Mouse (Mus musculus): ENCODE results near the gene Angptl2.

Gene Angptl2

DNA sequence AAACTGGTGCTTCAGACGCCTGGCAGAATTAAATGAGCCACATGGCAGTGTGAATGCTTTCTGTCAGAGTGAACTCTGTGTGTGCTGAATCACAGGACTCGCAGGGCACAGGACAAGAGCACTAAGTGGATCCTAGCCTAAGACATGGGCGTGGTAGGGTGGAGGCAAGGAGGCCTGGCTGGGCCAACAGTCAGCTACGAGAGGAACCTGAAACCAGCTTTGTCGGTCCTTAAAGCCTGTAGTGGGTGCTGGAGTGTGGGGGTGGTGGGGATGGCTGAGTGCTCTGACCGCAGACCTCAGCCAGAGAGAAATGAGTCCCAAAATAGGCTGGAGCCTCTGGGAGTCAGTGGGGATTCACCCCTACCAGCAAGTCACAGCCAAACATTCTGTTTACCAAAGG is 12.6 kb upstream of the Angptl2 start:
- no peak for DNase-seq

GRCm38 (mm10) chr2:33204980-33205379 is 10.9 kb upstream of the Angptl2 start:
- no peak for DNase-seq

DNA sequence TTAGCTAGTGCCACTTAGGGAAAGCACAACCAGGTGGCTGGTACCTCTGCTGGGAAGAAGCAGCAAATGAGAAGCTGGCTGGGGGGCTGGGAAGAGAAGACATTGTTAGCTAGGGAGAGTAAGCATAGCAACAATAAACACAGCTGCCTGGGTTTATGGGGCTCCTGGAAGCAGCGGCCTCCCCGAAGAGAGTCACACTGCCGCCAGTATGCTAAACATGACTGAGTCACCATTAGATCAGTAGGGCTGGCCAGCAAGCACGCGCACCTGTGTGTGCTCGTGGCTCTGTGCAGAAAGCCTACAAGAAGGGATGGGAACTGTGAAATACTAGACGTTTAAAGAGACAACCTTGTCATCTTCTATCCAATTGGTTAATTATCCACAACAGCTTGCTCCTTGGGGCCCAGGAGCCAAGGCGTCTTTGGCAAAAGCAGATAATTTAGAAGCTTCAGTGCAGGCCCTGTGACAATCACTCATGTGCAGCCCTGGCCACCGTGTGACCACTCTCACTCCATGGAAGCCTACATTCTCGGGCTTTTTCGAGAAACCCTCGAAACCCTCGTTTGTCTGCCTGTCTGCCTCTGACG is 9.8 kb upstream of the Angptl2 start:
- peak; percentile 36 to 41 for DNase-seq

- peak in 1 of 2 experiments; percentile 19 for DNase-seq
These were observed 8.8 kb upstream of the Angptl2 start for GRCm38 (mm10) chr2:33207069-33207468.

GRCm38 (mm10) chr2:33208134-33208533 is 7.7 kb upstream of the Angptl2 start:
- DNase-seq: no peak

GRCm38 (mm10) chr2:33210841-33211240 is 5.0 kb upstream of the Angptl2 start:
- peak; percentile 32 to 35 for DNase-seq

DNA sequence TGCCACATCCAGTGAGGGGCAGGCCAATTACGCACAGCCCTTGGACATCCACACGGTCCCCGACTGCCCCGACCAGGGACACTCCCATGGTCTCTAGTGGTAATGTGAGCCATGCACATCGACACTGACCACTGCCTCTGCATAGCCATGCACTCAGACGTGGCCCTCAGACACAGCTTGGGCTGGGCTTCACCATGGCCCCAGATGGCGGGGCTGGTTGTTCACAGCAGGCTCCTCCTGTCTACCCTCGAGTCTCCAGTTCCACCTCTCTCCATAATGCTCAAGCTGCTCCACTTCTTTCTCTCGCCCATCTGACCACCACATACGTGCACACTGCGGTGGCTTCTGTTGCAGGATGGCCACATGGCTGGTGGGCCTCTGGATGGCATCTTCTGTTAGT is 4.6 kb upstream of the Angptl2 start:
- DNase-seq: peak; percentile 61 to 68

DNA sequence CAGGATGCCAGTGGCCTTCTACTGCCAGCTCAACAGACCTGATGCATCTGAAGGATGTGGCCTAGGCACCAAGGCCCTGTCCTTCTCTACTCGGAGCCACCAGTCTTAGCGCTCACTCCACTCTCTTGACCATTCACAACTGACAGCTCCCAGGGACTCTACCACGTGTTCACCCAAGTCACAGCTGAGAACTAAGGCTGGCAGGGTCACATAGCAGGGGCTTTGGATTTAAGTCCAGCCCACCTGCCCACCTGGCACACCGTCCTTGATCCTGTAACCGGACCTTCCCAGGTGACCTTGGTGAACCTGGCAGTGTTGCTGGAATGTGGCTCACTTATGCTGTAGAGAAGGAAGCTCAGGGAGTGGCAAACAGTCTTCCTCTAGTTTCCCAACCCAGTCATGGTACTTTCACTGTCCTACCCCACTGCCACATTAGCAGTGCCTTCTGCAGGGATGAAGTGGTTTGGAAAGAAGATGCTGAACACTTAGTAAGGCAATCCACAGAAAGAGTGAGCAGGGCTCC is 631 bp upstream of the Angptl2 start:
- no peak for DNase-seq

- DNase-seq: no peak
These were observed 966 bp downstream of the Angptl2 start for GRCm38 (mm10) chr2:33216645-33217424.

- no peak for DNase-seq
These were observed 1.5 kb downstream of the Angptl2 start for GRCm38 (mm10) chr2:33217425-33217794.

- DNase-seq: peak; percentile 45 to 50
These were observed 3.2 kb downstream of the Angptl2 start for GRCm38 (mm10) chr2:33218903-33219625.

DNA sequence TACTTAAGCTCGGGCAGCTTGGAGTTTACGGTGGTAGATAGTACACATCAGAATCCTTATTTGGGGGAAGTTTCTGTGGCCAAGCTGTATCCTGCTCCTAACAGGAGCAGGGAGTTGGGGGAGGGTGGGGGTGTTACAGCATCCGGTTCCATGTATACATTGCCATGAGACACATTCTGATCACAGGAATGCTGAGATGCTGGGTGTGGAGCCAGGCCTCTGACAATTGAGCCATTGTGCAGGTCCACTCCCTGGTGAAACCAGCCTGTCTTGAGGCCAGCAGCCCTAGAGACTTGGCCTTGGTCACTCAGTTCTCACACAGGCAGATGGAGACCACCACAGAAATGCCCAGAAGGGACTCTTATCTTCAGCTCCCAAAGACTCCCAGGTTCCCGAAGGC is 3.8 kb downstream of the Angptl2 start:
- DNase-seq: no peak

- peak in 1 of 2 experiments; percentile 37 for DNase-seq
These were observed 4.4 kb downstream of the Angptl2 start for GRCm38 (mm10) chr2:33220246-33220645.

DNA sequence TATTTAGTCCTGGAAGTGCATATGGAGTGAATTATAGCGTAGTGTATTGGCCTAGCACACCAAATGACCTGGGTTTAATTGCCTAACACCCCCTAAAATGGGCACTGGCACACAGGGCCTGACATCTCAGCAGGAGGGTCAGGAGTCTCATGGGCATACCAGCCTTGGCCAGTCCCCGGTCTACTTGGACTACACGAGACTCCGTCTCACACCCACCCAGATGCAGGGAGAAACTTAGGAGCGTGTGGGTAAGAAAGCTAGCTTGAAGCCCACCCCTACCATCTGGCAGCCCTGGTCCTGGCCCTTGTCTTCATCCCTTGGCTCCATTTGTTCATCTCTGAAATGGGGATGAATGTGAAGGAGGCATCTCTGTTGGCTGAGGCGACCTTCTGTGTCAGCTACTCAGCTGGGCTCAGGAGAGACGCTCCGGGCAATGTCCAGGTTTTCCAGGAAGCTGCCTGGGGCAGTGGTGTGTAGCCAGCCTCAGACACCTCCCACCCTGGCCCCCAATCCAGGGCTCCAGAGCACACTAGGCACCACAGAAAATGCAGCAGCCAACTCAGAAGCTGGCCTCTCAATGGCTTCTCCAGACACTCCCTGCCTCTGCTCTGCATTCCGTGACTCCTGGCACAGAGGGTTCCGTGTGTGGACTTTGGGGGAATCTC is 4.9 kb downstream of the Angptl2 start:
- no peak for DNase-seq

GRCm38 (mm10) chr2:33221339-33221900 is 5.6 kb downstream of the Angptl2 start:
- DNase-seq: no peak

DNA sequence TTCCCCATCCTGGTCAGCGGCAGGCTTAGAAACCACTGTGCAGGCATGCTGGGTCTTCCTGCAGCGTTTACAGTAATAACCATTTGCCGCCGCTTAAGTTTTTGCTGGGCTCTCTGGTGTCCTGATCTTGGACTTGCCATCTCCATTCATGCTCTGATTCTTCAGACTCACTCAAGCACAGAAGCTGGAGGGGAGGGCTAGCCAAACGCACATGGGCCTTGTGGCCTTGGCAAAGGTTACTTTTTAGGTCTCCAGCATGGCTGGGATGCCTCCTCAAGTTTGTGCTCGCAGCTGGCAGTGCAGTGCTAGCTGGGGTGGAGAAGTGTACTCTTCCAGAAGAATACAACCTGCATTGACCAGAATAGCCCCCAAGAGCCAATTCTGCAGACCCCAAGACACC is 6.6 kb downstream of the Angptl2 start:
- no peak for DNase-seq

DNA sequence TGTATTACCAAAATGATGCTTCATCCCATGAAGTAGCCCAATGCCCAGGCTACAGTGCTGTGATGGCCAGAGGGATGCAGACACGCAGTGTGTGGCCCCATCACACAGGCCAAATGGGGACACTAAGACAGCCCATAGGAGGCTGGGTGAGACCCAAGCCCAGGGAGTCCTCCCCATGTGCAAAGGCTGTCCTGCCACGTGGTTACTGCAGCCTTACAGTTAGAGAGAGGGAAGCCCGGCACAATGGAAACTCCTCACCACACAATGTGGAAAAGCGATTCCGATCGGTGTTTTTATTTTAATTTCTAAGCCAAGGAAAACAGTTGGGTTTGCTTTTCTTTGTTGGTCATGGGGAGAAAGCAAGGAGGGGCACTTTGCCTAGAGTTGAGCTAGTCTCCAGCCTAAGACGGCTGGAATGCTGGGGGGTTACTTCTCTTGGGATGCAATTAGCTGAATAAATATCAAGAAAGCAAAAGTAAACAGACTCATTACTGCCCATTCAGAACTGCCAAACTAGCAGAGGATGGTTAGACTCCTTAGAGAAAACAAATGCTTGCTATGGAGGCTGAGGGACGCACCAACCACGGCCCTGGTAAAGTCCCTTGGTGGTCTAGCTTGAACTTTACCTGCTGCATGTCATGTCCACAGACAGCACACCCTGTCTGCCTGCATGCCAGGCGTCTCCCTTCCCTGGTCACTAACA is 7.9 kb downstream of the Angptl2 start:
- DNase-seq: no peak

GRCm38 (mm10) chr2:33225921-33226320 is 10.1 kb downstream of the Angptl2 start:
- no peak for DNase-seq

DNA sequence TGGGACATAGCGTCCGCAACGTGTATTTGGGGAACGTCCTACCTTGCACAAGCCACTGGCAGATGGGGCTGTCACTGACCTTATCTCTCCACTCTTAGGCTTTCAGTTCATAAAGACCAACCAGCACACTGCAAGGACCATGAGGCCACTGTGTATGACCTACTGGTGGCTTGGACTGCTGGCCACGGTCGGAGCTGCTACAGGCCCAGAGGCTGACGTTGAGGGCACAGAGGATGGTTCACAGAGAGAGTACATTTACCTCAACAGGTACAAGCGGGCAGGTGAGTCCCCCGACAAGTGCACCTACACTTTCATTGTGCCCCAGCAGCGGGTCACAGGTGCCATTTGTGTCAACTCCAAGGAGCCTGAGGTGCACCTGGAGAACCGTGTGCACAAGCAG is 12.2 kb downstream of the Angptl2 start:
- no peak for DNase-seq

GRCm38 (mm10) chr2:33228551-33228950 is 12.7 kb downstream of the Angptl2 start:
- no peak for DNase-seq

DNA sequence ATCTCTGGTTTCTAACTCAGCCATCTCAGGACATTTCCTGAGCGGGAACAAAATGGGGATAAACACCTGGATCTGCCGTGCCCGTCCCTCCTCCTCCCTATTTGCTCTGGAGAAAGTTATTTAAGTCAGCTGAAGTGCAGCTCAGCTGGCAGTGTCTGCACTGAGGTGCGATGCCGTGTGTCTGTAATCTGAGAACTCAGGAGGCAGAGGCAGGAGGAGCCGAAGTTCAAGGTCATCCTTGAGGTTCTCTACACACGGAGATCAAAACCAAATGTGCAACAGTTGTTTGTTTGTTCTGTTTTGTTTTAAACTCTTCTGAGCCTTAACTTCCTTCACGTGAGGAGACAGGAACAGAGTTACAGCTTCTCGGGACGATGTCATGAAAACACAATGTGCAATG is 14.8 kb downstream of the Angptl2 start:
- no peak for DNase-seq

- no peak for DNase-seq
These were observed 15.9 kb downstream of the Angptl2 start for GRCm38 (mm10) chr2:33231788-33232187.
